Mouse (Mus musculus) embryonic fibroblast, embryonic 13.5 days (primary cell): Measurements from ENCODE around the gene Lrrc4b. TPM values are rescaled to one million over a fixed set of nuclear protein-coding genes. Genes with fewer than 3 reads are reported as not detected.

Source experiments
- H3K27ac ChIP-seq: 2 replicates; pipeline ENCODE4 v1.5.1; 2012; ENCODE audit warnings: low read length, control low read depth, inconsistent platforms; ENCODE audit not compliant: insufficient read depth
- H3K4me1 ChIP-seq: 2 replicates; pipeline ENCODE4 v1.6.1; 2011; ENCODE audit warnings: low read length; ENCODE audit not compliant: control insufficient read depth, insufficient read depth
- H3K4me3 ChIP-seq: 2 replicates; pipeline ENCODE4 v1.5.1; 2011; ENCODE audit warnings: mild to moderate bottlenecking, control low read depth, low read length; ENCODE audit not compliant: insufficient read depth
- CTCF ChIP-seq: IDR thresholded peaks from 2 replicates; pipeline ENCODE4 v1.5.1; 2011; ENCODE audit warnings: mild to moderate bottlenecking, control low read depth, low read length, moderate library complexity, borderline replicate concordance; ENCODE audit not compliant: insufficient read depth
- POLR2A ChIP-seq: IDR thresholded peaks from 2 replicates; pipeline ENCODE4 v1.6.1; 2011; ENCODE audit warnings: low read depth, mild to moderate bottlenecking, control low read depth, low read length, moderate library complexity
- polyA plus RNA-seq: library from polyadenylated mRNA; stranded (reverse); fragments of >200 nt; gene quantifications from 2 replicates; pipeline ENCODE4 v1.2.4, GENCODE M21; 2011; ENCODE audit warnings: low read depth; ENCODE audit not compliant: missing spikeins, insufficient read length

Gene Lrrc4b
- polyA plus RNA-seq, 1 experiment = 0.32 TPM

GRCm38 (mm10) chr7:44405346-44406014 is 23.3 kb upstream of the Lrrc4b start:
- no peaks in the 10 kb centered on the region for H3K4me1 ChIP-seq
- TF ChIP-seq POLR2A (no peak), CTCF (no peak)
- no peak overlapping the region for H3K27ac ChIP-seq
- H3K4me3 ChIP-seq = peak overlapping the region; percentile 43

DNA sequence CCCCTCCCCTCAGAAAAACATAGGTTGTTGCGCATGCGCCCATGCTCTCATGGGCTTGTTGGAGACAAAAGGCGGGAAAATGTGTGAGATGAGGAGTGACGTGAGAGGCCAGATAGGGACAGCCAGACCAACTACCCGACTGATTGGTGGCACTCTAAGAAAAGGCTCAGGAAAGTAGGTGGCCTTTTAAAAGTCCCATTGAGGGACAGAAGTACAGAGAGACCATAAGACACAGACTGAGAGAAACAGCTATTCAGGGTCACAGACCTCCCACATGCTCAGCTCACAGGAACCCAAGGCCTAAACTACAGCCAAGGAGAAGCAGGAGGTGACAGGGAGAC is 22.8 kb upstream of the Lrrc4b start:
- Histone ChIP-seq H3K4me1 (no peaks in the 10 kb centered on the region), H3K27ac (no peak overlapping the region), H3K4me3 (no peak overlapping the region)
- TF ChIP-seq POLR2A (no peak), CTCF (no peak)

GRCm38 (mm10) chr7:44411144-44411543 is 17.7 kb upstream of the Lrrc4b start:
- Histone ChIP-seq H3K4me3 (no peak overlapping the region), H3K4me1 (no peaks in the 10 kb centered on the region), H3K27ac (no peak overlapping the region)
- TF ChIP-seq POLR2A (no peak), CTCF (no peak)

DNA sequence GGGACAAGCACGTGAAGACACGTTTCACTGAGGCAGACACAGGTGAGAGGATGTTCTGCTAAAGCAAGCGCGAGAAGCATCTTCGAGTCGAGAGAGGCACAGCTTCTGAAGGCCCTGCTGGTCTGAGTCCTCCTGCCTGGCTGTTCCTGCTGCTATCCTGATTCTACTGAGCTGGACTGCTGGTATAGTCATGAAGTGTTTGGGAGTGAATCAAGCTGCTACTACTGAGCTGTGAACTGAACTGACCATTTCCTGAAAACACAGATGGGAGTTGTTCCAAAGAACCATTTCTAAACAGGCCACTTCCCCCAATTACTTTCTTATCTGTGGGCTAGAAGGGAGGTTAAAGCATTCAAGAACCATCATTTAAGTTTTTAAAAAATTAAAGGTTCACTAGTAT is 15.5 kb upstream of the Lrrc4b start:
- Histone ChIP-seq H3K4me3 (no peak overlapping the region), H3K4me1 (no peaks in the 10 kb centered on the region), H3K27ac (no peak overlapping the region)
- TF ChIP-seq POLR2A = no peak
- no peak for TF ChIP-seq CTCF

- H3K4me3 ChIP-seq = no peak overlapping the region
- TF ChIP-seq CTCF (no peak), POLR2A (no peak)
- no peak overlapping the region for H3K27ac ChIP-seq
- no peaks in the 10 kb centered on the region for H3K4me1 ChIP-seq
These were observed 1.2 kb upstream of the Lrrc4b start for GRCm38 (mm10) chr7:44427666-44428065.

DNA sequence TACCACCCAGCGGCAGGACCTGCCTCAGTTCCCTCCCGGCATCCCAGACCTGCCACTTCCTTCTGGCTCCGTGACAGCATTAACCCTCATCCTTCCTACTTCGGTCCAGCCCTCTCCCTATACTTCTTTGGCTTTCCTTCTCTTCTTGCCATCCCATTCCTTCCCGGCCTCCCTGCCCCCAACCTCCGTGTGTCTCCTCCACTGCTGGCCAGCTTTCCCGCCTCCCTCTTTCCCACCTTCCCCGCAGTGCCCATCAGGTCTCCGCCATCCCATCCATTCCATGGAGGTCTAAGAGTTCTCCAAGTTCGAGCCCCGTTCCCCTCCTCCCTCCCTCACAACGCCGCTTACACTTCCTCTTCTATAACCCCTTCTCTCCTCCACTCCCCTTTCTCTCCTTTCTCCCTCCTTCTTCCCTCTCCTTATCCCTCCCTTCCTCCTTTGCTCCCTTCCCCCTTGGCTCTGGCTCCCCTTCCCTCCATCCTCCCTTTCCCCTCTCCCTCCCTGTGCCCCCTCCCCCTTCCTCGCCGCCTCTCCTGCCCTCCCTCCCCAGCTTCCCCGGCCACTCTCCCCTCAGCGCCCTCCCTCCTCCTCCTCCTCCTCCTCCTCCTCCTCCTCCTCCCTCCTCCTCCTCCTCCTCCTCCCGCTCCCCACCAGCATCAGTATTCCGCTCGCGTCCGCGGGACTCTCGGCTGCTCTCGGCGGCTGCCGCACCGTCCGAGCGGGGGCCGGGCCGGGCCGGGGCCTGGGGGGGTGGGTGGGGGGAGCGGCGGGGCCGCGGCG is 457 bp upstream of the Lrrc4b start:
- TF ChIP-seq CTCF (no peak), POLR2A (no peak)
- no peaks in the 10 kb centered on the region for H3K4me1 ChIP-seq
- H3K4me3 ChIP-seq = no peak overlapping the region
- no peak overlapping the region for H3K27ac ChIP-seq

DNA sequence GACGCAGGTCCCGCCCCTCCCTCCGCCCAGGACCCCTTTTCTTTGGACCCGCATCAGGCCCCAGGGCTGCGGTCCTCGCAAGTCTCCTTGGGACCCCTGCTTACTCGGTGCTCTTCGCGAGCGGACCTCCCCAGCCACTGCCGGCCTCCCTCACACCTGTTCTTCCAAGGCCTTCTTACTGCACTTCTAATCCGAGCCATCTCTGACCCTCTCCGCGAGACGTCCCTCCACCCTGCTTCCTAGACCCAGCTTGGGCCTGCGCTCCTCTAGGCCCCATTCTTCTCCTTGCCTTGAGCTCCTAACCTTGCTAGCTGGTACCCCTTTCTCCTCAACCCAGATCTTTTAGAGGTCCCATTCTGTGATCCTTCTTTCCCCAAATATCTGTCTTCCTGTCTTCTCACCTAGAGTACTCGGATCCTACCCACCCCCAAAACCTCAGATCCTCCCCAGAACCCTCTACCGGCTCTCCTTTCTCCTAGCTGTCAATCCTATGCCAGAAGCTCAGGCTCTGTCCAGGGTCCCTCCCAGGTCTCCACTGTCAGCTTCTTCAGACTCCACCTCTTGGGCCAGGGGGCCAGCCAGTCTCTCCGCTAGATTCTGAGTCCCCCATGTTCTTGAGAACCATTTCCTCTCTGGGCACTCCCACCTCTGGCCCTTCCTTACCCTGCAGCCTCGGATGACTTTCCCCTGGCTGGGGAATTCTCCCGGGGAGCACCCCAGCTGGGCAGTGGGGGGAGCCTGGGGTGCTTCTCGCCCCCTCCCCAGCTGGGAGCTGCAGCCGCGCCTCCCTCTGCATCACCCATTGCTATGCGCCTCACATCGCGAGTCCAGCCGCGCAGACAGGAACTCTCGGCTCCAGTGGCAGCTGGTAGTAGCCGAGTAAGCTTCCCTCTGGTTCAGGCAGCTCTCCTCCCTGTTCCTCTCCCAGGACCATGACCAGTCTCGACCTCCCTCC is 993 bp downstream of the Lrrc4b start:
- no peak overlapping the region for H3K4me3 ChIP-seq

DNA sequence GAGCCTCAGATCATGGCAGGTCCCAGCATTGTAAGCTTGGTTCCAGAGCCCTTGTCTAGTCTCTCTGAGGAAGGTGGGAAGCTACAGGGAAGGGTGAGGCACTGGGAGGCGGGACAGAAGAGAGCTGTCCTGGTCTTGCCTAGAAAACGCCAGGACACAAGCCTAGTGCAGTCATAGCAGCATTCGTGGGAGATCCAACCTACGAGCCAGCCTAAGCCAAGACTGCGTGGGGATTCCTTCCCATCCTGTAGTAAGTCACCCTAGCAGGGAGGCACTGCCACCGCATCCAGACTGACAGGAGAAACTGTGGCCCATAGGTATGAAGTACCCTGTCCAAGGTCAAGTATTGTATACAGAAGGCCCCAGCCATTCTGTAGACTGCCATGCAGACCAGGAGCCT is 3.7 kb downstream of the Lrrc4b start:
- H3K4me3 ChIP-seq = no peak overlapping the region
- H3K4me1 ChIP-seq = no peaks in the 10 kb centered on the region
- no peak for TF ChIP-seq CTCF
- TF ChIP-seq POLR2A = no peak
- H3K27ac ChIP-seq = no peak overlapping the region

More for the DNA sequence above, 993 bp downstream of the Lrrc4b start:
- Histone ChIP-seq H3K27ac (no peak overlapping the region), H3K4me1 (no peaks in the 10 kb centered on the region)
- TF ChIP-seq POLR2A (no peak), CTCF (no peak)

GRCm38 (mm10) chr7:44433371-44433770 is 4.6 kb downstream of the Lrrc4b start:
- no peaks in the 10 kb centered on the region for H3K4me1 ChIP-seq
- no peak for TF ChIP-seq CTCF
- no peak for TF ChIP-seq POLR2A

More at GRCm38 (mm10) chr7:44433371-44433770, 4.6 kb downstream of the Lrrc4b start:
- Histone ChIP-seq H3K27ac (no peak overlapping the region), H3K4me3 (no peak overlapping the region)
